In the genomic region with DNA sequence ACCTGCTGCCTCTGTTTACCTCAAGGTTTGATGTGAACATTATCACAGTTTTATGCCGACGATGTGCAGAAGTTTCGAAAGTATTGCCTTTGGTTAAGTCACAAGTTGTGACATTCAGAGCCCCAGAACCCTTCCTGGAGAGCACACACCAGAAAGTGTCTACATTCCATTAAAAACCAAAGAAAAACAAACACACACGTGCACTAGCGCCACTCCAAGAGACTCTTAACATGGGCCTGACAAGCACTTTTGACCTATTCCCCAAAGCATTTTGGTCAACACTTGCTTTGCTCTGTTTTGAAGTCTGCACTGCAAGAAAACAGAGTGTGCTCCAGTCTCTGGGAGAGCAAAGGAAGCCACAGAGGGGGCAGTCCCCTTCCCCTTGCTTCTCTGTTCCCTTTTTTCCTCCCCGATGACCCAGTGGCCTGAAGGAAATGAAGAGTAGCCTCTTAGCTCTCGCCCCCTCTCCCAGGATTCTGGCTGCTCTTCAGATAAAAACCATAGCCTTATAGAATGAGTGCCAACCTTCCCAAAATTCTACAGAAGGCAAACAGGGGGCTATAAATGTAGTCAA, we compare ENCODE assay signal across 29 mouse cellular contexts. TPM values are rescaled to one million over a fixed set of nuclear protein-coding genes. Genes with fewer than 3 reads are reported as not detected.
DNase-seq lines count a peak whose midpoint lies in the region; ATAC-seq and TF ChIP-seq lines count a peak whose summit lies in the region.
"Had no signal": no experiment of that assay in that cellular context is flagged by ENCODE, and none has a peak within 500 bp of the region (broad histone marks: within the 10 kb centered on the region; RNA-seq: fewer than 3 reads in every experiment).

No protein-coding gene starts in this region.

- no peak overlapping the region for H3K4me2 ChIP-seq in liver, embryonic 16.5 days (ENCODE audit: low read depth, low read length)
- H3K4me2 ChIP-seq in CH12.LX (ENCODE audit: insufficient read depth, low read depth, poor library complexity, severe bottlenecking), result peak overlapping the region; percentile 25
- H3K4me2 ChIP-seq: embryonic facial prominence, embryonic 12.5 days; heart, embryonic 11.5 days; hindbrain, embryonic 12.5 days; limb, embryonic 15.5 days; lung, embryonic 15.5 days; midbrain, embryonic 12.5 days; neural tube, embryonic 13.5 days had no signal

- TF ChIP-seq EP300 in CH12.LX (IDR thresholded peaks at IDR 0.05; ENCODE audit: low read length), result peak; percentile 81

- no peaks in the 10 kb centered on the region for H3K9me3 ChIP-seq in liver, embryonic 16.5 days (replicated peaks; ENCODE audit: control insufficient read depth, low read length)
- H3K9me3 ChIP-seq in CH12.LX (replicated peaks; ENCODE audit: low read length), result peaks cover 12% of the 10 kb centered on the region
- H3K9me3 ChIP-seq: embryonic facial prominence, embryonic 12.5 days; hindbrain, embryonic 12.5 days; limb, embryonic 15.5 days; lung, embryonic 15.5 days; megakaryocyte, embryonic 14.5 days; midbrain, embryonic 12.5 days; neural tube, embryonic 13.5 days had no signal

- no peak for TF ChIP-seq CTCF in CH12.LX (conservative IDR thresholded peaks at IDR 0.05 in 1 of 2, IDR thresholded peaks at IDR 0.05 in 1 of 2; ENCODE audit: low read depth in 2 of 2, low read length in 2 of 2)
- no peak for TF ChIP-seq CTCF in bone marrow, adult 2 months (IDR thresholded peaks at IDR 0.05; ENCODE audit: control insufficient read depth, insufficient read depth, low read length)

- H3K27me3 ChIP-seq in liver, embryonic 16.5 days (ENCODE audit: control insufficient read depth, insufficient read depth, low read depth, low read length), result no peaks in the 10 kb centered on the region
- no peaks in the 10 kb centered on the region for H3K27me3 ChIP-seq in CH12.LX (replicated peaks)
- H3K27me3 ChIP-seq: embryonic facial prominence, embryonic 12.5 days; limb, embryonic 15.5 days; lung, embryonic 15.5 days; midbrain, embryonic 12.5 days; neural tube, embryonic 13.5 days; Patski had no signal

- no peak for TF ChIP-seq POLR2A in CH12.LX (IDR thresholded peaks at IDR 0.05; ENCODE audit: low read depth, low read length)
- no peak for TF ChIP-seq POLR2A in bone marrow, adult 2 months (IDR thresholded peaks at IDR 0.05; ENCODE audit: borderline replicate concordance, control insufficient read depth, low read depth, low read length)

- no peaks in the 10 kb centered on the region for H3K79me2 ChIP-seq in CH12.LX (replicated peaks; ENCODE audit: control insufficient read depth, extremely low read depth, insufficient read depth, poor library complexity, severe bottlenecking)
- H3K79me2 ChIP-seq in macrophage (ENCODE audit: inconsistent target), result no peaks in the 10 kb centered on the region

- H3K27ac ChIP-seq in liver, embryonic 16.5 days (ENCODE audit: low read length), result peak overlapping the region; percentile 35; the same call in 1 of the 2 replicates
- peak overlapping the region; percentile 72 for H3K27ac ChIP-seq in CH12.LX (ENCODE audit: insufficient read depth, low read depth)
- H3K27ac ChIP-seq in bone marrow, adult 2 months (ENCODE audit: control insufficient read depth, insufficient read depth, low read depth, low read length, poor library complexity), result peak overlapping the region; percentile 37; the same call in 1 of the 2 replicates
- peak overlapping the region; percentile 29 for H3K27ac ChIP-seq in macrophage
- H3K27ac ChIP-seq: embryonic facial prominence, embryonic 12.5 days; hindbrain, embryonic 12.5 days; hindbrain, postnatal 0 days; limb, embryonic 15.5 days; lung, embryonic 15.5 days; midbrain, embryonic 12.5 days; neural tube, embryonic 13.5 days had no signal

- dilution Hi-C loops in CH12.LX (cut with MboI; ENCODE audit: extremely low pct_ligation_motif_present, extremely low pct_unique_long_range_greater_than_20kb, low sequenced_read_pairs), result no loop called here

- no peak overlapping the region for H3K4me3 ChIP-seq in liver, embryonic 16.5 days (ENCODE audit: low read depth, low read length)
- H3K4me3 ChIP-seq in CH12.LX (replicated peaks in 1 of 3; ENCODE audit: low read depth in 2 of 3, low read length in 2 of 3, poor library complexity in 1 of 3), result no peak overlapping the region
- no peak overlapping the region for H3K4me3 ChIP-seq in bone marrow, adult 2 months (replicated peaks; ENCODE audit: control insufficient read depth, low read depth, low read length)
- H3K4me3 ChIP-seq in macrophage (ENCODE audit: inconsistent target), result no peak overlapping the region
- H3K4me3 ChIP-seq: embryonic facial prominence, embryonic 12.5 days; hindbrain, embryonic 12.5 days; limb, embryonic 15.5 days; lung, embryonic 15.5 days; megakaryocyte, embryonic 14.5 days; midbrain, embryonic 12.5 days; myocyte; neural tube, embryonic 13.5 days had no signal

- no peaks in the 10 kb centered on the region for H3K4me1 ChIP-seq in liver, embryonic 16.5 days (ENCODE audit: control insufficient read depth, low read depth, low read length)
- peaks cover 28 to 83% of the 10 kb centered on the region in 2 experiments for H3K4me1 ChIP-seq in CH12.LX (ENCODE audit: control insufficient read depth in 1 of 2, insufficient read depth in 2 of 2)
- peaks cover 8% of the 10 kb centered on the region; the same call in 1 of the 2 replicates for H3K4me1 ChIP-seq in bone marrow, adult 2 months (ENCODE audit: control insufficient read depth, insufficient read depth, low read length)
- H3K4me1 ChIP-seq: megakaryocyte, embryonic 14.5 days had no signal

- H3K36me3 ChIP-seq in liver, embryonic 16.5 days (ENCODE audit: control insufficient read depth, insufficient read depth), result no peaks in the 10 kb centered on the region
- no peaks in the 10 kb centered on the region for H3K36me3 ChIP-seq in CH12.LX (replicated peaks in 1 of 2; ENCODE audit: control insufficient read depth in 1 of 2, insufficient read depth in 1 of 2, low read length in 1 of 2)
- H3K36me3 ChIP-seq in macrophage (ENCODE audit: inconsistent target), result no peaks in the 10 kb centered on the region
- H3K36me3 ChIP-seq: embryonic facial prominence, embryonic 12.5 days; hindbrain, embryonic 12.5 days; limb, embryonic 15.5 days; lung, embryonic 15.5 days; midbrain, embryonic 12.5 days; neural tube, embryonic 13.5 days had no signal

- TF ChIP-seq RAD21 in CH12.LX (IDR thresholded peaks at IDR 0.05; ENCODE audit: low read depth, low read length), result no peak; the same call in 1 of the 2 replicates

- 20% methylated on average over 7 of the region's 7 CpGs for WGBS in liver, embryonic 16.5 days (ENCODE audit: insufficient replicate concordance)
- 5% methylated on average over 7 of the region's 7 CpGs for WGBS in bone marrow, adult 2 months
- WGBS in macrophage (ENCODE audit: missing documents), result 12% methylated on average over 7 of the region's 7 CpGs

- in situ Hi-C loops in CH12.LX (cut with MboI; ENCODE audit: low pct_ligation_motif_present, low pct_unique_long_range_greater_than_20kb, low sequenced_read_pairs), result no loop called here

- no peak overlapping the region for H3K9ac ChIP-seq in liver, embryonic 16.5 days (ENCODE audit: low read depth, low read length)
- peak overlapping the region; percentile 60 for H3K9ac ChIP-seq in CH12.LX (ENCODE audit: insufficient read depth, low read depth)
- H3K9ac ChIP-seq: embryonic facial prominence, embryonic 12.5 days; hindbrain, embryonic 12.5 days; limb, embryonic 15.5 days; lung, embryonic 15.5 days; midbrain, embryonic 12.5 days; neural tube, embryonic 13.5 days had no signal

- no peak for ATAC-seq in liver, embryonic 16.5 days (ENCODE audit: low read depth)
- ATAC-seq: forebrain, embryonic 14.5 days; hindbrain, postnatal 0 days; intestine, embryonic 16.5 days; Patski had no signal

- DNase-seq in liver (no peak), CH12.LX (ENCODE audit: extremely low read depth) (no peak)
- DNase-seq in embryo, embryonic 11 days, result no peak
- no peak for DNase-seq in kidney, adult 8-10 months
- DNase-seq: adrenal gland, postnatal 25 days; cerebellum, adult 8-10 months; cerebellum, postnatal 25 days; gastrocnemius, postnatal 14 days; heart, postnatal 36 days; kidney, postnatal 14 days; layer of hippocampus, adult 9-11 months; thymus, adult 2 months; thymus, postnatal 36 days had no signal

TF ChIP-seq in CH12.LX, 34 proteins besides CTCF, POLR2A, EP300 and RAD21 (continues in another document):
- no peak for TF ChIP-seq KAT2A (IDR thresholded peaks at IDR 0.05; ENCODE audit: insufficient replicate concordance, low read length)
- peak; percentile 61; the same call in 1 of the 2 replicates for TF ChIP-seq IRF4 (IDR thresholded peaks at IDR 0.05; ENCODE audit: low read depth, low read length)
- TF ChIP-seq TBP (conservative IDR thresholded peaks at IDR 0.05; ENCODE audit: low read depth, low read length), result no peak
- no peak for TF ChIP-seq ZKSCAN1 (IDR thresholded peaks at IDR 0.05; ENCODE audit: borderline replicate concordance, low read depth, low read length)
- TF ChIP-seq BHLHE40 (IDR thresholded peaks at IDR 0.05; ENCODE audit: low read depth, low read length), result peak; percentile 57
- no peak; the same call in 1 of the 2 replicates for TF ChIP-seq CHD2 (IDR thresholded peaks at IDR 0.05; ENCODE audit: low read length)
- TF ChIP-seq SMC3 (IDR thresholded peaks at IDR 0.05; ENCODE audit: low read depth, low read length), result no peak

RNA-seq across cellular contexts. Expression of a gene that starts 48.5 kb away (rescaled TPM):
- polyA plus RNA-seq in liver, embryonic 16.5 days (2015; fragmentation: Nextera tagmentation; extraction: Ambion mirVana), result 2.4 and 2.7 TPM in 2 replicates
- 16.3 and 16.4 TPM in 2 replicates for total RNA-seq in CH12.LX (2012; rRNA removed)
- total RNA-seq in CH12.LX (2014; rRNA removed), result 18.5 and 20.9 TPM in 2 replicates
- polyA plus RNA-seq in CH12.LX (2012; ENCODE audit: insufficient read length, low read depth), result 12.9 and 14.2 TPM in 2 replicates
- polyA plus RNA-seq in bone marrow, adult 2 months (2011; ENCODE audit: insufficient read depth, insufficient read length, low replicate concordance, missing spikeins), result 3.6 and 8.7 TPM in 2 replicates
- 100 to 1,000 TPM in 4 of 26 experiments, 10 to 100 TPM in 19, 1 to 10 TPM in 3; 6.2 to 192 (median 60.9) TPM for total RNA-seq in macrophage (2018; cell fraction: chromatin; rRNA removed)
- 100 to 1,000 TPM in 6 of 26 experiments, 10 to 100 TPM in 18, 1 to 10 TPM in 2; 8.9 to 181 (median 54.4) TPM for total RNA-seq in macrophage (2018; cell fraction: cytosol; rRNA removed)
- total RNA-seq in macrophage (2018; cell fraction: nucleus; rRNA removed), result 100 to 1,000 TPM in 8 of 26 experiments, 10 to 100 TPM in 17, 1 to 10 TPM in 1; 9.0 to 203 (median 79.1) TPM
- 3.7 to 11.7 TPM (median 5.6 TPM) in 3 replicates for polyA plus RNA-seq in macrophage (2018)

RNA-seq across cellular contexts. Expression of a gene that starts 50.2 kb away (rescaled TPM):
- 0.56 and 0.72 TPM in 2 replicates for polyA plus RNA-seq in liver, embryonic 16.5 days (2015; fragmentation: Nextera tagmentation; extraction: Ambion mirVana)
- total RNA-seq in CH12.LX (2012; rRNA removed) (0.17 and 0.25 TPM in 2 replicates), CH12.LX (2014; rRNA removed) (0.05 and 0.34 TPM in 2 replicates)
- polyA plus RNA-seq in CH12.LX (2012; ENCODE audit: insufficient read length, low read depth) (0.14 TPM in 1 of 2 replicates, not detected in the other), macrophage (2018) (not detected in 3 replicates)
- polyA plus RNA-seq in bone marrow, adult 2 months (2011; ENCODE audit: insufficient read depth, insufficient read length, low replicate concordance, missing spikeins), result 0.25 and 0.38 TPM in 2 replicates
- 1 to 10 TPM in 1 of 26 experiments, not detected in 25; 5.6 TPM for total RNA-seq in macrophage (2018; cell fraction: chromatin; rRNA removed)
- not detected for total RNA-seq in macrophage (2018; cell fraction: cytosol; rRNA removed)
- 1 to 10 TPM in 1 of 26 experiments, under 1 TPM in 1, not detected in 24; 0.06 to 1.0 TPM for total RNA-seq in macrophage (2018; cell fraction: nucleus; rRNA removed)
